Comparison of ENCODE assay signal across 9 mouse cellular contexts in genomic region chr1:156230339-156231089, GRCm38 (mm10). TPM values are rescaled to one million over a fixed set of nuclear protein-coding genes. Genes with fewer than 3 reads are reported as not detected.
DNase-seq lines count a peak whose midpoint lies in the region; ATAC-seq lines count a peak whose summit lies in the region.
"Had no signal": no experiment of that assay in that cellular context is flagged by ENCODE, and none has a peak within 500 bp of the region (broad histone marks: within the 10 kb centered on the region; RNA-seq: fewer than 3 reads in every experiment).

No protein-coding gene starts in this region.

- WGBS in forebrain, embryonic 10.5 days = 48% methylated on average over 9 of the region's 9 CpGs
- WGBS in forebrain, embryonic 11.5 days = 49% methylated on average over 9 of the region's 9 CpGs
- 39% methylated on average over 9 of the region's 9 CpGs for WGBS in hindbrain, embryonic 13.5 days
- WGBS in midbrain, embryonic 16.5 days = 38% methylated on average over 9 of the region's 9 CpGs

- H3K9me3 ChIP-seq in forebrain, embryonic 10.5 days = peaks cover 5% of the 10 kb centered on the region
- no peaks in the 10 kb centered on the region for H3K9me3 ChIP-seq in forebrain, embryonic 11.5 days (ENCODE audit: control insufficient read depth, low read length)
- no peaks in the 10 kb centered on the region for H3K9me3 ChIP-seq in hindbrain, embryonic 13.5 days
- H3K9me3 ChIP-seq in midbrain, embryonic 16.5 days (replicated peaks; ENCODE audit: control insufficient read depth, low read length, poor library complexity, severe bottlenecking) = no peaks in the 10 kb centered on the region
- H3K9me3 ChIP-seq: liver, embryonic 13.5 days had no signal

- no peak for DNase-seq in forebrain, embryonic 10.5 days (ENCODE audit: extremely low spot score, low spot score)
- DNase-seq in forebrain, embryonic 11.5 days (ENCODE audit: low spot score) = no peak
- DNase-seq in gastrocnemius, adult 18-20 months (ENCODE audit: low spot score) = peak; percentile 32
- DNase-seq in spleen, adult 12 weeks (ENCODE audit: low spot score) = no peak
- no peak for DNase-seq in yolk sac, embryonic 10.5 days (ENCODE audit: low spot score)
- DNase-seq: liver, embryonic 13.5 days had no signal

- H3K27ac ChIP-seq in forebrain, embryonic 10.5 days = peak overlapping the region; percentile 16; the same call in 1 of the 2 replicates
- no peak overlapping the region for H3K27ac ChIP-seq in forebrain, embryonic 11.5 days (ENCODE audit: low read depth, low read length)
- peak overlapping the region; percentile 58 for H3K27ac ChIP-seq in hindbrain, embryonic 13.5 days
- H3K27ac ChIP-seq in midbrain, embryonic 16.5 days (ENCODE audit: low read length) = no peak overlapping the region
- H3K27ac ChIP-seq: liver, embryonic 13.5 days had no signal

- no peaks in the 10 kb centered on the region for H3K27me3 ChIP-seq in forebrain, embryonic 10.5 days (ENCODE audit: poor library complexity, severe bottlenecking)
- H3K27me3 ChIP-seq in forebrain, embryonic 11.5 days (ENCODE audit: control insufficient read depth, insufficient read depth, low read length) = no peaks in the 10 kb centered on the region
- H3K27me3 ChIP-seq in hindbrain, embryonic 13.5 days = no peaks in the 10 kb centered on the region
- no peaks in the 10 kb centered on the region for H3K27me3 ChIP-seq in midbrain, embryonic 16.5 days (ENCODE audit: control insufficient read depth, insufficient read depth, low read depth, low read length)
- H3K27me3 ChIP-seq: liver, embryonic 13.5 days had no signal

- peaks cover 25% of the 10 kb centered on the region for H3K4me1 ChIP-seq in forebrain, embryonic 10.5 days
- H3K4me1 ChIP-seq in forebrain, embryonic 11.5 days (replicated peaks; ENCODE audit: control insufficient read depth, insufficient read depth, low read length) = no peaks in the 10 kb centered on the region
- peaks cover 18% of the 10 kb centered on the region for H3K4me1 ChIP-seq in hindbrain, embryonic 13.5 days (replicated peaks)
- peaks cover 7% of the 10 kb centered on the region for H3K4me1 ChIP-seq in midbrain, embryonic 16.5 days (ENCODE audit: control insufficient read depth, insufficient read depth, low read length)

- H3K4me3 ChIP-seq in forebrain, embryonic 10.5 days = no peak overlapping the region
- no peak overlapping the region for H3K4me3 ChIP-seq in forebrain, embryonic 11.5 days (ENCODE audit: low read depth, low read length)
- no peak overlapping the region for H3K4me3 ChIP-seq in hindbrain, embryonic 13.5 days
- H3K4me3 ChIP-seq in midbrain, embryonic 16.5 days (ENCODE audit: low read depth, low read length) = no peak overlapping the region
- H3K4me3 ChIP-seq: liver, embryonic 13.5 days had no signal

- no peak overlapping the region for H3K4me2 ChIP-seq in forebrain, embryonic 11.5 days (ENCODE audit: low read depth, low read length, severe bottlenecking)
- peak overlapping the region; percentile 15; the same call in 1 of the 2 replicates for H3K4me2 ChIP-seq in hindbrain, embryonic 13.5 days
- H3K4me2 ChIP-seq in midbrain, embryonic 16.5 days (ENCODE audit: low read length) = peak overlapping the region; percentile 36
- H3K4me2 ChIP-seq: liver, embryonic 13.5 days had no signal

- no peaks in the 10 kb centered on the region for H3K36me3 ChIP-seq in forebrain, embryonic 10.5 days (replicated peaks)
- no peaks in the 10 kb centered on the region for H3K36me3 ChIP-seq in forebrain, embryonic 11.5 days (ENCODE audit: control insufficient read depth, insufficient read depth, low read length)
- H3K36me3 ChIP-seq in hindbrain, embryonic 13.5 days = no peaks in the 10 kb centered on the region
- no peaks in the 10 kb centered on the region for H3K36me3 ChIP-seq in midbrain, embryonic 16.5 days (ENCODE audit: control insufficient read depth, insufficient read depth, low read length)
- H3K36me3 ChIP-seq: liver, embryonic 13.5 days had no signal

- no peak overlapping the region for H3K9ac ChIP-seq in forebrain, embryonic 11.5 days (ENCODE audit: low read length)
- H3K9ac ChIP-seq in hindbrain, embryonic 13.5 days = no peak overlapping the region
- H3K9ac ChIP-seq in midbrain, embryonic 16.5 days (ENCODE audit: low read depth, low read length) = no peak overlapping the region
- H3K9ac ChIP-seq: liver, embryonic 13.5 days had no signal

- no peak for ATAC-seq in forebrain, embryonic 11.5 days (replicated peaks; ENCODE audit: low FRiP score)
- no peak for ATAC-seq in hindbrain, embryonic 13.5 days (ENCODE audit: low FRiP score)
- peak; percentile 70; the same call in 1 of the 2 replicates for ATAC-seq in midbrain, embryonic 16.5 days
- no peak for ATAC-seq in monocyte, adult 5-6 weeks (replicated peaks; ENCODE audit: insufficient number of reproducible peaks, low FRiP score, low TSS enrichment, poor library complexity, severe bottlenecking)

RNA-seq across cellular contexts. Expression of gene Fam163a, which starts 25.7 kb away (rescaled TPM):
- polyA plus RNA-seq in forebrain, embryonic 10.5 days (2016; fragmentation: Nextera tagmentation; extraction: Ambion mirVana) = 2.6 and 3.0 TPM in 2 replicates
- polyA plus RNA-seq in forebrain, embryonic 11.5 days (2014; fragmentation: Nextera tagmentation; extraction: Ambion mirVana) = 2.6 and 3.2 TPM in 2 replicates
- not detected for total RNA-seq in gastrocnemius, adult 18-20 months (2021)
- polyA plus RNA-seq in hindbrain, embryonic 13.5 days (2015; fragmentation: Nextera tagmentation; extraction: Ambion mirVana) = 4.3 and 6.4 TPM in 2 replicates
- 5.7 and 5.9 TPM in 2 replicates for polyA plus RNA-seq in midbrain, embryonic 16.5 days (2015; fragmentation: Nextera tagmentation; extraction: Ambion mirVana)
- not detected in 3 replicates for total RNA-seq in monocyte, adult 5-6 weeks (2017)

Comparison
In these comparisons a context has a peak if more than half of its experiments do, and no peak if none do; other contexts are left out.
1. H3K27ac ChIP-seq: peak in forebrain, embryonic 10.5 days (single experiment) and hindbrain, embryonic 13.5 days (single experiment); none in forebrain, embryonic 11.5 days (single experiment) and midbrain, embryonic 16.5 days (single experiment).